Mouse (Mus musculus) bone marrow macrophage, adult 2 months (primary cell): ENCODE results near the gene Ythdc1.

Source experiments
- CTCF ChIP-seq: IDR thresholded peaks from 2 replicates; pipeline ENCODE4 v1.5.1; 2012; ENCODE audit warnings: low read depth, mild to moderate bottlenecking, low read length, moderate library complexity
- POLR2A ChIP-seq: IDR thresholded peaks from 2 replicates; pipeline ENCODE4 v1.6.1; 2012; ENCODE audit warnings: mild to moderate bottlenecking, low read depth, low read length, borderline replicate concordance

DNA sequence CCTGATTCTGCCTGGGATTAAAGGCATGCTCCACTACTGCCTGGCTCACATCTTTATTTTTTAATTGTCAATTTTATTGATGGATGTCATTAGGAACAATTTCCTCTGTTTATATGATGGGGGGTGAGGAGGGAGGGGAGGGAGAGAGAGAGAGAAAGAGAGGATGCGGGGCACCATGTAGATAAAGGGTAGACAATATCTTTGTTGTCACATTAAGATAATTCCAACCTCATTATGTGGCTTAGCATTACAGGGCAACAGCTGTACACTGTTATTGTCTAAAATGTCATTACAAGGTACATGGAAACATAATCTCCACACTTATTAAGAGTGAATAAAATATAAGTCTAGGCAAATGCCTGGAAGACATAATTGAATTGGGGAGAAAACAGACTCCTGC lies 35.5 kb downstream of the Ythdc1 start:
- TF ChIP-seq CTCF (no peak), POLR2A (no peak)
